Mouse (Mus musculus) neural tube, embryonic 13.5 days (tissue): ENCODE measurements around the gene Gm20219. TPM values are rescaled to one million over a fixed set of nuclear protein-coding genes. Genes with fewer than 3 reads are reported as not detected.

Source experiments
- ATAC-seq: fragments of 200-750 bp; cut with Nextera tagmentation; 2 replicates; pipeline ENCODE4 v1.8.0; 2017; ENCODE audit warnings: low read depth, mild to moderate bottlenecking, moderate TSS enrichment, moderate library complexity
- H3K27ac ChIP-seq: fragments of 300-500 bp; sonication (generic); replicated peaks from 2 replicates; pipeline ENCODE4 v1.5.1; 2015; ENCODE audit warnings: moderate library complexity, mild to moderate bottlenecking, inconsistent platforms
- H3K27me3 ChIP-seq: fragments of 300-500 bp; sonication (generic); 2 replicates; pipeline ENCODE4 v1.6.1; 2015; ENCODE audit warnings: mild to moderate bottlenecking, inconsistent platforms
- H3K36me3 ChIP-seq: fragments of 300-500 bp; sonication (generic); 2 replicates; pipeline ENCODE4 v1.6.1; 2015; ENCODE audit warnings: mild to moderate bottlenecking, inconsistent platforms
- H3K4me1 ChIP-seq: fragments of 300-500 bp; sonication (generic); replicated peaks from 2 replicates; pipeline ENCODE4 v1.6.1; 2015; ENCODE audit warnings: inconsistent platforms
- H3K4me2 ChIP-seq: fragments of 300-500 bp; sonication (generic); 2 replicates; pipeline ENCODE4 v1.6.1; 2015; ENCODE audit warnings: inconsistent platforms, mild to moderate bottlenecking, moderate library complexity
- H3K4me3 ChIP-seq: fragments of 300-500 bp; sonication (generic); 2 replicates; pipeline ENCODE4 v1.5.1; 2015; ENCODE audit warnings: mild to moderate bottlenecking, inconsistent platforms
- H3K9ac ChIP-seq: fragments of 300-500 bp; sonication (generic); 2 replicates; pipeline ENCODE4 v1.6.1; 2015; ENCODE audit warnings: moderate library complexity, mild to moderate bottlenecking, inconsistent platforms
- H3K9me3 ChIP-seq: fragments of 300-500 bp; sonication (generic); 2 replicates; pipeline ENCODE4 v1.6.1; 2016; ENCODE audit warnings: inconsistent platforms
- WGBS: fragments of 180-500 bp; shearing (Covaris S2); methylation state at CpG from one replicate; pipeline ENCODE4 v1.1.7; 2015; 5-methylcytosine and 5-hydroxymethylcytosine counted together
- polyA plus RNA-seq: library from polyadenylated mRNA; unstranded; fragments of >200 nt; fragmentation: Nextera tagmentation; extraction: Ambion mirVana; gene quantifications from 2 replicates; pipeline ENCODE4 v1.2.1, GENCODE M21; 2015

The Gm20219 gene
- polyA plus RNA-seq, 1 experiment from 2014 or later: 1.7 TPM

- no peaks in the 10 kb centered on the region for H3K27me3 ChIP-seq
- peaks cover 61% of the 10 kb centered on the region for H3K36me3 ChIP-seq
- WGBS: 84% methylated on average over 1 of the region's 1 CpGs
- H3K9me3 ChIP-seq: no peaks in the 10 kb centered on the region
- no peak for ATAC-seq
- H3K4me3 ChIP-seq: peak overlapping the region; percentile 97
- no peak overlapping the region for H3K27ac ChIP-seq
- H3K9ac ChIP-seq: peak overlapping the region; percentile 87
- H3K4me1 ChIP-seq: peaks cover 56% of the 10 kb centered on the region
- H3K4me2 ChIP-seq: peak overlapping the region; percentile 95
These were observed 28.9 kb upstream of the Gm20219 start for GRCm38 (mm10) chr17:56583071-56583470.

- H3K4me2 ChIP-seq: no peak overlapping the region
- H3K27ac ChIP-seq: 0 out of 2 replicates have a peak overlapping the region, but pooled peaks have one; percentile 1
- H3K4me1 ChIP-seq: peaks cover 7% of the 10 kb centered on the region; the same call in 1 of the 2 replicates
- H3K4me3 ChIP-seq: no peak overlapping the region
- H3K9me3 ChIP-seq: no peaks in the 10 kb centered on the region
- H3K36me3 ChIP-seq: peaks cover 95% of the 10 kb centered on the region
- H3K9ac ChIP-seq: no peak overlapping the region
- no peaks in the 10 kb centered on the region for H3K27me3 ChIP-seq
- WGBS: 86% methylated on average over 3 of the region's 3 CpGs
- ATAC-seq: no peak
These were observed 18.8 kb upstream of the Gm20219 start for GRCm38 (mm10) chr17:56572939-56573338.

DNA sequence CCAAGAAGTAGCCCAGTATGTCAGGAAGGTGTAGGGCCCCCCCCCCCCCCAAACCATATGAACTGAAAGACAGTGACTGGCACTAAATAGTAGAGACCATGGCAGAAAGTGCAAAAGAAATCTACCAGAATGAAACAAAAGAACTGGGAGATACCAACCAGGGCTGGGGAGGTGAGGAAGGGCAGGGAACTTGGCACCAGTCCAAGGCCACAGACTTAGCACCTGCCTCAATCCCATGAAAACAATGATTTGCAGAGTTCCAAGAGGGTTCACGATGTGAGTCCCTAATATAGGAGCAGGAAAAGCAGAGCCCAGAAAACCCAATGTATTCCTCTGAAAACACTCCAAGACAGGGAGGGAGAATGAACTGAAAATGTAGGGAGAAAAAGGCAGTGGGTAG, 18.0 kb upstream of the Gm20219 start:
- Histone ChIP-seq H3K36me3 (peaks cover 95% of the 10 kb centered on the region), H3K4me1 (peaks cover 7% of the 10 kb centered on the region; the same call in 1 of the 2 replicates), H3K27me3 (no peaks in the 10 kb centered on the region), H3K27ac (0 out of 2 replicates have a peak overlapping the region, but pooled peaks have one; percentile 1), H3K9ac (no peak overlapping the region), H3K9me3 (no peaks in the 10 kb centered on the region), H3K4me2 (no peak overlapping the region), H3K4me3 (no peak overlapping the region)
- 43% methylated on average over 1 of the region's 1 CpGs for WGBS
- ATAC-seq: no peak

DNA sequence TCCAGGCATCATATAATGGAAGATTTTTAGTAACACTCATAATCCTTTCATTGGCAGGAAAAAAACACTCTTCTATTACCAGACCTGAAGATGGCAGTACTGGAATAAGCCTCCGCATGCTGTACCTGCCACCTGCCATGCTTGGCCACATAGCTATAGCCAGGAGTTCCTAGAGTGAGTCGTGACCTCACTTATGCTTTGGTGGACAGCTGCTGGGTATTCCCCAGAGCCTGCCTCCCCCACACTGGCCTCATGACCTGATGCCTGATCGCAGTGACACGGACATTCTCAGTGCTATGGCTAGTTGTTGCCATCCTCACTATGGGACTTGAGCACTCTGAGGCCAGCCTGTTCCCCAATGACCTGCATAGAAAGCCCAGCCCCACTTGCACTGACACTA, 16.1 kb upstream of the Gm20219 start:
- H3K4me2 ChIP-seq: no peak overlapping the region
- no peak for ATAC-seq
- no peaks in the 10 kb centered on the region for H3K9me3 ChIP-seq
- WGBS: 90% methylated on average over 4 of the region's 4 CpGs
- peaks cover 7% of the 10 kb centered on the region; the same call in 1 of the 2 replicates for H3K4me1 ChIP-seq
- H3K9ac ChIP-seq: no peak overlapping the region
- H3K27me3 ChIP-seq: no peaks in the 10 kb centered on the region
- H3K36me3 ChIP-seq: peaks cover 99% of the 10 kb centered on the region
- H3K27ac ChIP-seq: no peak overlapping the region
- H3K4me3 ChIP-seq: no peak overlapping the region

GRCm38 (mm10) chr17:56567370-56567769, 13.2 kb upstream of the Gm20219 start:
- Histone ChIP-seq H3K36me3 (peaks cover 100% of the 10 kb centered on the region), H3K27ac (no peak overlapping the region), H3K4me3 (no peak overlapping the region), H3K27me3 (no peaks in the 10 kb centered on the region), H3K4me2 (no peak overlapping the region), H3K4me1 (no peaks in the 10 kb centered on the region; the same call in 1 of the 2 replicates), H3K9me3 (no peaks in the 10 kb centered on the region), H3K9ac (no peak overlapping the region)
- WGBS: 98% methylated on average over 4 of the region's 4 CpGs
- ATAC-seq: no peak

DNA sequence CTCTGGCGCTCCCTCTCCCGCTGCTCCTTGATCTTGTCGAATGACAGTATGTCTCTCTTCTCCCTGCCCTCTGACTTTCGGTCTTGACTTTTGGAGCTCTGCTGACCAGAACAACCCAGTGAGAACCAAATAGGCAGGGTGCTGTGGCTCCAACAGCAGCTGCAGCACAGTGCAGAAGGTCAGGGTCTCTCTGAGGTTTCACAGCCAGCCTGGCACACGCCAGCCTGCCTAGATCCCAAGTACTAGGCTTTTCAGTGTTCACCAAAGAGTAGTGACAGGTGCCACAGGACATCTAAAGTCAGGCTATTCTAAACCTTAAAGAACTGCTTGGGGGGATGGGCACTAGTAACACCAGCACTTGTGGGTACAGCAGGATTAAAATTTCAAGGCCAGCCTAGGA, 12.7 kb upstream of the Gm20219 start:
- WGBS: 92% methylated on average over 5 of the region's 5 CpGs
- H3K27me3 ChIP-seq: no peaks in the 10 kb centered on the region
- H3K4me1 ChIP-seq: no peaks in the 10 kb centered on the region; the same call in 1 of the 2 replicates
- peaks cover 100% of the 10 kb centered on the region for H3K36me3 ChIP-seq
- no peak overlapping the region for H3K4me2 ChIP-seq
- H3K9ac ChIP-seq: no peak overlapping the region
- H3K9me3 ChIP-seq: no peaks in the 10 kb centered on the region
- ATAC-seq: no peak
- no peak overlapping the region for H3K4me3 ChIP-seq
- H3K27ac ChIP-seq: no peak overlapping the region

DNA sequence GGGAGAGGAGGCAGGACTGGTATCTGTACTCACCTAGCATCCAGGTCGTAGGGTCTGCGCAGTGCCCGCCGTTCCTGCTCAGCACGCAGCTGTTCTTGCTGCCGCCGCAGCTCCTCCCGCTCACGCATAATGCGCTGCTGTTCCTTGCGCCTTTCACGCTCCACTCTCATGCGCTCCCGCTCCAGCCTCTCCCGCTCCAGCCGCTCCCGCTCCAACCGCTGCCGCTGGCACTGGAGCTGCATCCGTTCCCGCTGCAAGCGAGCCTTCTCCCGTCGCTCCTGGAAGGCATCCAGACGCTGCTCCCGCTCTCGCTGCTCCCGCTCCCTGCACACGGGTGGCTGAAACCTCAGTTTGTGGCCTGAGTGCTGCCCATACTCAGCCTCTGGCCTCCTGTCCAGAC, 12.1 kb upstream of the Gm20219 start:
- H3K36me3 ChIP-seq: peaks cover 100% of the 10 kb centered on the region
- H3K4me2 ChIP-seq: no peak overlapping the region
- no peak overlapping the region for H3K9ac ChIP-seq
- no peaks in the 10 kb centered on the region for H3K9me3 ChIP-seq
- ATAC-seq: no peak
- H3K27me3 ChIP-seq: no peaks in the 10 kb centered on the region
- H3K27ac ChIP-seq: no peak overlapping the region
- no peak overlapping the region for H3K4me3 ChIP-seq
- 93% methylated on average over 29 of the region's 29 CpGs for WGBS
- no peaks in the 10 kb centered on the region for H3K4me1 ChIP-seq

- Histone ChIP-seq H3K4me3 (no peak overlapping the region), H3K4me1 (no peaks in the 10 kb centered on the region), H3K27me3 (no peaks in the 10 kb centered on the region), H3K9me3 (no peaks in the 10 kb centered on the region), H3K9ac (no peak overlapping the region), H3K27ac (no peak overlapping the region), H3K4me2 (no peak overlapping the region), H3K36me3 (peaks cover 63% of the 10 kb centered on the region)
- WGBS: 94% methylated on average over 2 of the region's 2 CpGs
- no peak for ATAC-seq
These were observed 7.7 kb upstream of the Gm20219 start for GRCm38 (mm10) chr17:56561866-56562265.

- Histone ChIP-seq H3K9ac (no peak overlapping the region), H3K27me3 (no peaks in the 10 kb centered on the region), H3K9me3 (no peaks in the 10 kb centered on the region), H3K4me3 (no peak overlapping the region), H3K4me1 (no peaks in the 10 kb centered on the region), H3K27ac (no peak overlapping the region), H3K4me2 (no peak overlapping the region), H3K36me3 (peaks cover 45% of the 10 kb centered on the region)
- no peak for ATAC-seq
- WGBS: 75% methylated on average over 1 of the region's 1 CpGs
These were observed 5.9 kb upstream of the Gm20219 start for GRCm38 (mm10) chr17:56560131-56560530.

DNA sequence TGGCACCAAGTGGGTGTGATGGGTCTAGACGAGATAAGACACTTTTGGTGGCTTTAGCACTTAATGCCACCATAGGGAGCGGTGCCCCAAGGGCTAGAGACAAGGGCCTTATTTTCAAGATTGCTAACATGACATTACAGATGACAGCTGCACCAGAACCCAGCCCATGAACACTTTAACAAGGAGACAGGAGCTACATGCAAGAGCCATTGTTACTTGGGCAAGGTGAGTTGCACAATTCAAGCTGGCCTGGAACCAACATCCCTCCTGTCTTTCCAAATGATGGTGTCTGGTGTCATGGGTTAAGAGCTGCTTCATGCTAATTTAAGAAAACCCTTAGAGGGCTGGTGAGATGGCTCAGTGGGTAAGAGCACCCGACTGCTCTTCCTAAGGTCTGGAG, 5.2 kb upstream of the Gm20219 start:
- Histone ChIP-seq H3K4me1 (no peaks in the 10 kb centered on the region), H3K4me3 (no peak overlapping the region), H3K27me3 (no peaks in the 10 kb centered on the region), H3K36me3 (peaks cover 38% of the 10 kb centered on the region), H3K9me3 (no peaks in the 10 kb centered on the region), H3K9ac (no peak overlapping the region), H3K27ac (0 out of 2 replicates have a peak overlapping the region, but pooled peaks have one; percentile 4), H3K4me2 (no peak overlapping the region)
- ATAC-seq: no peak
- WGBS: 77% methylated on average over 3 of the region's 3 CpGs

- Histone ChIP-seq H3K9me3 (no peaks in the 10 kb centered on the region), H3K9ac (no peak overlapping the region), H3K27me3 (no peaks in the 10 kb centered on the region), H3K4me3 (no peak overlapping the region), H3K36me3 (peaks cover 28% of the 10 kb centered on the region), H3K4me1 (no peaks in the 10 kb centered on the region), H3K4me2 (no peak overlapping the region), H3K27ac (0 out of 2 replicates have a peak overlapping the region, but pooled peaks have one; percentile 4)
- 14% methylated on average over 3 of the region's 3 CpGs for WGBS
- ATAC-seq: peak; percentile 75
These were observed 4.3 kb upstream of the Gm20219 start for GRCm38 (mm10) chr17:56558448-56558847.

DNA sequence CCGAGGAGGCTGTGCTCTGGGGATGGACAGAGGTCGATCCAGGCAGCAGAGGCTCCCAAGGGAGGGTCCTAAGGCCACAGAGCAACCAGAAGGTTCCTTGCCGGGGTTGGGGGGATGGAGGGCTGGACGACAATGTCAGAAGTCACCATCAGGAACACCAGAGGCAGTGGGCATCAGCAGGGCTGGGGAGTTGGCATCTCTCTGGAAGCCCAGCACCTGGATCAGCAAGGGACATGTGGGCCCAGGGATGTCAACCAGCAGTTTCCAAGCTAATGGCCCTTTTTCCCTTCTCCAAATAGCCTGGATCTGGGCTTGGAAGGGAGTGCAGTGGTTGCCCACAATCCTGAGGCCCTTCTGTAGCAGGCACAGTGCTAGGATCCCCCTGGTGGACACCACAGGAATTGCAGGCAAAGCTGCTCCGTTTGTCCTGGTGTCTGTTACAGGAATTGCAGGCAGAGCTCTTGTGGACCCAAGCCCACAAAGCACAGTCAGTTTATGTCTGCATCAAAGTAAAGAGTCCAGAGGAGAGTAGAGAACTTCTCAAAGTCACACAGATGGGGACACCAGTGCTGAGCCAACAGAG, 1.3 kb downstream of the Gm20219 start:
- WGBS: 50% methylated on average over 5 of the region's 5 CpGs
- peaks cover 40% of the 10 kb centered on the region for H3K4me1 ChIP-seq
- H3K27ac ChIP-seq: peak overlapping the region; percentile 90
- 0 out of 2 replicates have a peak, but pooled peaks cover 2% of the 10 kb centered on the region for H3K9me3 ChIP-seq
- no peaks in the 10 kb centered on the region for H3K27me3 ChIP-seq
- peak; percentile 16; the same call in 1 of the 2 replicates for ATAC-seq
- no peak overlapping the region for H3K4me2 ChIP-seq
- no peak overlapping the region for H3K4me3 ChIP-seq
- no peaks in the 10 kb centered on the region for H3K36me3 ChIP-seq
- no peak overlapping the region for H3K9ac ChIP-seq
